9 mouse cellular contexts compared by ENCODE assay signal in the genomic region with DNA sequence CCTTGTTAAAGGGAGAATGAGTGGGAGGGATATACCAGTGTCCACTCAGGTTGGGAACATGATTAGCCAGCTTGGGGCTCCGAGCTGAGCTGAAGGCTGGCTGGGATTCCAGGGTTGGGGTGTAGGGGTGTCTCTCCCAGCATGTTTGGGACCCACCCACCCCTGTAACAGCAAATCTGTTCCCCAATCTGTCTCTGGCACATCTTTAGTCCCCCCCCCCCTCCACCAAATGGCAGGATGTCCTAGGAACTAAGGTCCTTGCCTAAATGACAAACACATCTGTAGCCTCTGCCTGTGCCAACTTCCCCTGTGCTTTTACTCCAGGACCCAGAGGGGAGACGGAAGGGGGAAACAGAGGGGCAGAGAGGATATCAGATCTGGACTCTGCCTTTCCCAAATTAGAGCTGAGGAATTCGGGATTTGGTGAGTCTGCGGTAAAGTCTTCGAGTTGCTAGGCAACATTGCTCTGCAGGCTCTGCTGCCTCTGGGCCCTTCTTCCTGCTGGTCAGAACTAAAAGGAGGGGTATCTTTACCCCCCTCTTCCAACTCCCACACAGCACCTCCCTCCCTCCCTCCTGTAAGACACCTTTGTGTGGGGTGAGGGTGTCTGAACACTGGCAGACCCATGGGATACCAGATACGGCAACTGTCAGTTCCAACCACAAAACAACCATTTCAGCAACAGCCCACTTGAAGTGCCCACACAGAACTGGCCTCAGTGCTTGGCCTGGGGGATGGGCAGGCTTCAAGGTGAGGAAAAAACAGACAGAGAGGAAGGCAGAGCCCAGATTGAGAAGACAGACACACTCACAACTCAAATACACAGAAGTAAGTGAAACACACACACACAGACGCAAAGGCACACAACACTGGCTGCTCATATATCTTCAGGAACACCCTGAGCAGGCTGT. TPM values are rescaled to one million over a fixed set of nuclear protein-coding genes. Genes with fewer than 3 reads are reported as not detected.
DNase-seq lines count a peak whose midpoint lies in the region; ATAC-seq lines count a peak whose summit lies in the region.
"Had no signal": no experiment of that assay in that cellular context is flagged by ENCODE, and none has a peak within 500 bp of the region (broad histone marks: within the 10 kb centered on the region; RNA-seq: fewer than 3 reads in every experiment).

A gene (plus strand): TSS at position 861 of the 911 bp plus-strand sequence.

- no peak within 1 kb of the TSS for H3K4me3 ChIP-seq in embryonic facial prominence, embryonic 13.5 days
- H3K4me3 ChIP-seq in embryonic facial prominence, embryonic 10.5 days, result no peak within 1 kb of the TSS
- peak within 1 kb of the TSS; percentile 79 for H3K4me3 ChIP-seq in megakaryocyte, embryonic 14.5 days (replicated peaks)
- no peak within 1 kb of the TSS for H3K4me3 ChIP-seq in hindbrain, embryonic 16.5 days (ENCODE audit: low read length)
- no peak within 1 kb of the TSS for H3K4me3 ChIP-seq in neural tube, embryonic 13.5 days
- no peak within 1 kb of the TSS for H3K4me3 ChIP-seq in forebrain, embryonic 15.5 days
- H3K4me3 ChIP-seq: limb, embryonic 15.5 days had no signal

- 17% methylated on average over 7 of the region's 7 CpGs for WGBS in embryonic facial prominence, embryonic 13.5 days
- WGBS in embryonic facial prominence, embryonic 10.5 days, result 23% methylated on average over 7 of the region's 7 CpGs
- WGBS in hindbrain, embryonic 16.5 days, result 28% methylated on average over 7 of the region's 7 CpGs
- WGBS in neural tube, embryonic 13.5 days, result 33% methylated on average over 7 of the region's 7 CpGs
- WGBS in forebrain, embryonic 15.5 days, result 22% methylated on average over 7 of the region's 7 CpGs

- H3K9me3 ChIP-seq in embryonic facial prominence, embryonic 13.5 days, result no peaks in the 10 kb centered on the region
- no peaks in the 10 kb centered on the region for H3K9me3 ChIP-seq in embryonic facial prominence, embryonic 10.5 days
- H3K9me3 ChIP-seq in megakaryocyte, embryonic 14.5 days, result no peaks in the 10 kb centered on the region
- no peaks in the 10 kb centered on the region for H3K9me3 ChIP-seq in hindbrain, embryonic 16.5 days (ENCODE audit: control insufficient read depth, low read length)
- no peaks in the 10 kb centered on the region for H3K9me3 ChIP-seq in neural tube, embryonic 13.5 days
- no peaks in the 10 kb centered on the region for H3K9me3 ChIP-seq in forebrain, embryonic 15.5 days
- H3K9me3 ChIP-seq: limb, embryonic 15.5 days had no signal

- H3K27me3 ChIP-seq in embryonic facial prominence, embryonic 13.5 days, result peaks cover 41% of the 10 kb centered on the region
- peaks cover 73% of the 10 kb centered on the region for H3K27me3 ChIP-seq in embryonic facial prominence, embryonic 10.5 days (replicated peaks; ENCODE audit: low read depth, poor library complexity, severe bottlenecking)
- no peaks in the 10 kb centered on the region for H3K27me3 ChIP-seq in megakaryocyte, embryonic 14.5 days (replicated peaks)
- peaks cover 21% of the 10 kb centered on the region for H3K27me3 ChIP-seq in hindbrain, embryonic 16.5 days (replicated peaks; ENCODE audit: control insufficient read depth, insufficient read depth, low read length)
- peaks cover 64% of the 10 kb centered on the region for H3K27me3 ChIP-seq in neural tube, embryonic 13.5 days
- peaks cover 33% of the 10 kb centered on the region for H3K27me3 ChIP-seq in forebrain, embryonic 15.5 days

- ATAC-seq in embryonic facial prominence, embryonic 13.5 days (ENCODE audit: insufficient number of reproducible peaks, insufficient read depth, low FRiP score, low TSS enrichment, low read depth), result no peak
- no peak for ATAC-seq in megakaryocyte, adult 5-6 weeks (ENCODE audit: poor library complexity, severe bottlenecking)
- peak; percentile 34; the same call in 1 of the 2 replicates for ATAC-seq in hindbrain, embryonic 16.5 days
- no peak for ATAC-seq in neural tube, embryonic 13.5 days (ENCODE audit: low read depth)
- no peak for ATAC-seq in forebrain, embryonic 15.5 days (replicated peaks)

- peak within 1 kb of the TSS; percentile 18; the same call in 1 of the 2 replicates for H3K4me2 ChIP-seq in embryonic facial prominence, embryonic 13.5 days
- no peak within 1 kb of the TSS for H3K4me2 ChIP-seq in hindbrain, embryonic 16.5 days (ENCODE audit: low read length)
- no peak within 1 kb of the TSS for H3K4me2 ChIP-seq in neural tube, embryonic 13.5 days
- H3K4me2 ChIP-seq in forebrain, embryonic 15.5 days (replicated peaks), result no peak within 1 kb of the TSS
- H3K4me2 ChIP-seq: limb, embryonic 15.5 days had no signal

- 0 out of 2 replicates have a peak within 1 kb of the TSS, but pooled peaks have one; percentile 4 for H3K9ac ChIP-seq in embryonic facial prominence, embryonic 13.5 days
- no peak within 1 kb of the TSS for H3K9ac ChIP-seq in hindbrain, embryonic 16.5 days (ENCODE audit: low read depth, low read length)
- H3K9ac ChIP-seq in neural tube, embryonic 13.5 days, result no peak within 1 kb of the TSS
- no peak within 1 kb of the TSS for H3K9ac ChIP-seq in forebrain, embryonic 15.5 days (replicated peaks)
- H3K9ac ChIP-seq: limb, embryonic 15.5 days had no signal

- no peak for DNase-seq in embryonic facial prominence, embryonic 10.5 days (ENCODE audit: low spot score)
- DNase-seq in natural killer cell, adult 2 months (ENCODE audit: low spot score in 2 of 2), result no peak

- peak within 1 kb of the TSS; percentile 56 for H3K27ac ChIP-seq in embryonic facial prominence, embryonic 13.5 days
- no peak within 1 kb of the TSS for H3K27ac ChIP-seq in embryonic facial prominence, embryonic 10.5 days (replicated peaks)
- no peak within 1 kb of the TSS for H3K27ac ChIP-seq in hindbrain, embryonic 16.5 days (ENCODE audit: low read depth, low read length)
- no peak within 1 kb of the TSS for H3K27ac ChIP-seq in neural tube, embryonic 13.5 days (replicated peaks)
- H3K27ac ChIP-seq in forebrain, embryonic 15.5 days (replicated peaks), result no peak within 1 kb of the TSS
- H3K27ac ChIP-seq: limb, embryonic 15.5 days had no signal

- H3K4me1 ChIP-seq in embryonic facial prominence, embryonic 13.5 days, result peaks cover 42% of the 10 kb centered on the region
- peaks cover 31% of the 10 kb centered on the region for H3K4me1 ChIP-seq in embryonic facial prominence, embryonic 10.5 days
- H3K4me1 ChIP-seq in megakaryocyte, embryonic 14.5 days, result peaks cover 89% of the 10 kb centered on the region
- H3K4me1 ChIP-seq in hindbrain, embryonic 16.5 days (ENCODE audit: control insufficient read depth, insufficient read depth, low read depth, low read length), result peaks cover 11% of the 10 kb centered on the region
- peaks cover 9% of the 10 kb centered on the region for H3K4me1 ChIP-seq in neural tube, embryonic 13.5 days (replicated peaks)
- peaks cover 21% of the 10 kb centered on the region for H3K4me1 ChIP-seq in forebrain, embryonic 15.5 days

- H3K36me3 ChIP-seq in embryonic facial prominence, embryonic 13.5 days, result no peaks in the 10 kb centered on the region
- no peaks in the 10 kb centered on the region for H3K36me3 ChIP-seq in embryonic facial prominence, embryonic 10.5 days (replicated peaks)
- H3K36me3 ChIP-seq in megakaryocyte, embryonic 14.5 days (replicated peaks; ENCODE audit: low read length), result peaks cover 26% of the 10 kb centered on the region
- no peaks in the 10 kb centered on the region for H3K36me3 ChIP-seq in hindbrain, embryonic 16.5 days (ENCODE audit: control insufficient read depth, insufficient read depth, low read length)
- H3K36me3 ChIP-seq in neural tube, embryonic 13.5 days, result no peaks in the 10 kb centered on the region
- no peaks in the 10 kb centered on the region for H3K36me3 ChIP-seq in forebrain, embryonic 15.5 days
- H3K36me3 ChIP-seq: limb, embryonic 15.5 days had no signal

RNA-seq across cellular contexts. Expression of the gene that starts here (rescaled TPM):
- polyA plus RNA-seq in embryonic facial prominence, embryonic 13.5 days (2015; fragmentation: Nextera tagmentation; extraction: Ambion mirVana), result 9.5 and 10.0 TPM in 2 replicates
- 3.7 and 4.8 TPM in 2 replicates for polyA plus RNA-seq in embryonic facial prominence, embryonic 10.5 days (2016; fragmentation: Nextera tagmentation; extraction: Ambion mirVana)
- polyA plus RNA-seq in megakaryocyte, embryonic 14.5 days (2012; ENCODE audit: insufficient read depth, low replicate concordance), result 0.40 TPM in 1 of 2 replicates, not detected in the other
- total RNA-seq in megakaryocyte, adult 5-6 weeks (2015), result 10.2 and 10.9 TPM in 2 replicates
- total RNA-seq in megakaryocyte, adult 5-6 weeks (2017), result 9.1 and 9.8 TPM in 2 replicates
- 14.8 and 17.4 TPM in 2 replicates for polyA plus RNA-seq in hindbrain, embryonic 16.5 days (2015; fragmentation: Nextera tagmentation; extraction: Ambion mirVana)
- polyA plus RNA-seq in neural tube, embryonic 13.5 days (2015; fragmentation: Nextera tagmentation; extraction: Ambion mirVana), result 8.9 and 13.7 TPM in 2 replicates
- 8.6 and 8.8 TPM in 2 replicates for polyA plus RNA-seq in forebrain, embryonic 15.5 days (2015; fragmentation: Nextera tagmentation; extraction: Ambion mirVana)
